Mouse (Mus musculus): ENCODE results near the gene Gck. TPM values are rescaled to one million over a fixed set of nuclear protein-coding genes. Genes with fewer than 3 reads are reported as not detected.
A peak's percentile ranks its signal among the peaks of the same experiment; 100 is the strongest.
"Not testable (repeated sequence)": the region's sequence is repeated elsewhere in the genome, so short reads cannot be mapped to it uniquely, and the experiment has no call there.

The Gck gene
- total RNA-seq, 2 experiments from 2014 or later = 4.6 to 6.6 TPM

GRCm38 (mm10) chr11:5955546-5956276, 5.8 kb upstream of the Gck start, which contains the start of gene Ykt6:
TSS of gene Ykt6 (plus strand) at chr11:5955693.
- intact Hi-C loops (cut with DNase I) = no loop called here
- DNase-seq = peak; percentile 98 to 99

- intact Hi-C loops (cut with DNase I) = no loop called here
- peak in 1 of 2 experiments; percentile 61 for DNase-seq
Observed at GRCm38 (mm10) chr11:5954965-5955504, 5.2 kb upstream of the Gck start.

GRCm38 (mm10) chr11:5954435-5954834, 4.6 kb upstream of the Gck start:
- no peak for DNase-seq
- intact Hi-C loops (cut with DNase I) = no loop called here

GRCm38 (mm10) chr11:5953130-5953765, 3.4 kb upstream of the Gck start:
- intact Hi-C loops (cut with DNase I) = no loop called here
- DNase-seq = peak; percentile 29 to 41

GRCm38 (mm10) chr11:5952501-5952900, 2.6 kb upstream of the Gck start:
- peak; percentile 72 to 78 for DNase-seq
- intact Hi-C loops (cut with DNase I) = no loop called here

GRCm38 (mm10) chr11:5948546-5949250, 1.2 kb downstream of the Gck start:
- DNase-seq = no peak
- intact Hi-C loops (cut with DNase I) = no loop called here

- intact Hi-C loops (cut with DNase I) = no loop called here
- DNase-seq = no peak
Observed at GRCm38 (mm10) chr11:5947796-5948195, 2.1 kb downstream of the Gck start.

- intact Hi-C loops (cut with DNase I) = no loop called here
- no peak for DNase-seq
Observed at GRCm38 (mm10) chr11:5945096-5945495, 4.8 kb downstream of the Gck start.

- no peak for DNase-seq
- intact Hi-C loops (cut with DNase I) = no loop called here
Observed at GRCm38 (mm10) chr11:5942966-5943365, 6.9 kb downstream of the Gck start.

GRCm38 (mm10) chr11:5934531-5934930, 15.3 kb downstream of the Gck start:
- DNase-seq; intact Hi-C loops (cut with DNase I): not testable (repeated sequence)

- intact Hi-C loops (cut with DNase I); DNase-seq: not testable (repeated sequence)
Observed at GRCm38 (mm10) chr11:5931947-5932346, 17.9 kb downstream of the Gck start.

GRCm38 (mm10) chr11:5930578-5930977, 19.3 kb downstream of the Gck start:
- DNase-seq = no peak
- intact Hi-C loops (cut with DNase I) = no loop called here

- DNase-seq = no peak
- intact Hi-C loops (cut with DNase I) = no loop called here
Observed at GRCm38 (mm10) chr11:5926696-5927220, 23.1 kb downstream of the Gck start.

GRCm38 (mm10) chr11:5924699-5925098, 25.2 kb downstream of the Gck start:
- intact Hi-C loops (cut with DNase I) = no loop called here
- DNase-seq = no peak

- intact Hi-C loops (cut with DNase I) = no loop called here
- no peak for DNase-seq
Observed at GRCm38 (mm10) chr11:5920323-5920960, 29.4 kb downstream of the Gck start.

- no peak for DNase-seq
- intact Hi-C loops (cut with DNase I) = no loop called here
Observed at GRCm38 (mm10) chr11:5919606-5920005, 30.3 kb downstream of the Gck start.

- DNase-seq = no peak
- intact Hi-C loops (cut with DNase I) = no loop called here
Observed at GRCm38 (mm10) chr11:5918111-5918510, 31.8 kb downstream of the Gck start.

GRCm38 (mm10) chr11:5916178-5916548, 33.7 kb downstream of the Gck start:
- peak in 1 of 2 experiments; percentile 40 for DNase-seq

GRCm38 (mm10) chr11:5915429-5916177, 34.3 kb downstream of the Gck start:
- peak; percentile 53 to 64 for DNase-seq
- intact Hi-C loops (cut with DNase I) = no loop called here

More at GRCm38 (mm10) chr11:5916178-5916548, 33.7 kb downstream of the Gck start:
- intact Hi-C loops (cut with DNase I) = no loop called here

- DNase-seq = no peak
- intact Hi-C loops (cut with DNase I) = no loop called here
Observed at GRCm38 (mm10) chr11:5914940-5915339, 34.9 kb downstream of the Gck start.
